Mouse (Mus musculus): ENCODE measurements around the gene Tulp4.
"Not testable (repeated sequence)": the region's sequence is repeated elsewhere in the genome, so short reads cannot be mapped to it uniquely, and the experiment has no call there.

The Tulp4 gene

DNA sequence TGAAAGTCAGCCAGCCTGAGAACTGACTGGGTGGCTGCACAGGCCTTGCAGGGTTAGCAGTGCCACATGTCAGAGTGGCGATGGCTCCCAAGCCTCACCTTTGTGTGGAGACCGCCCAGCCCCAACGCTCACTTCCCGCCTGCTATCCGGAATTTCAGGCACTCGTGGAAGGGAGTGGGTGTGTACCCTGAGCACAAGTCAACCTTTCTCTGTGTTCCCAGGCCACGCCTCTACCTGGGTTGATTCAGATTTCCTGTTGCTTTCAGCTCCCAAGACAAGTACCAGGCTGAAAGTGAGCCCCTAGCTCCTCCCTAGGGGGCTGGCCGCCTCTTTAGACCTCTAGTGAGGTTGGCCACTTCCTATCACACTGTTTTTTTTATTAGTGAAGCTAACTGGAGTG is 173.0 kb downstream of the Tulp4 start:
- DNase-seq (ENCODE audit: low read depth, low spot score) = not testable (repeated sequence)

DNA sequence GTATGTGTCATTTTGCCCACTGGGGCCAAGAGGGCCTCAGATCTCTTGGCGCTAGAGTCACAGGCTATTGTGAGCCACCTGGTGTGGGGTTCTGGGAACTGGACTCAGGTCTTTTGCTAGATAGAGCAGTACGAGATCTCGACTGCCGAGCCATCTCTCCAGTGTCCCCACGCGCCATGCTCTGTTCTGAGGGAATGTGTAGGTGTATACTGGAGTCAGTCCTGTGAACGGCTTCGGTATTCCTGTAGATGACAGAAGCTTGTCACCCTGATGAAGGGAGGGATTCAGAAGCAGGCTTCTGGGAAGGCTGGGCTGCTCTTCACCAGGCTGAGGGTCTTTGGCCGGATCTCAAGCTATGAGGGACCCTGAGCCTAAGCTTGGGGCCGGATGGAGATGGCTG is 173.5 kb downstream of the Tulp4 start:
- not testable (repeated sequence) for DNase-seq (ENCODE audit: low read depth, low spot score)

DNA sequence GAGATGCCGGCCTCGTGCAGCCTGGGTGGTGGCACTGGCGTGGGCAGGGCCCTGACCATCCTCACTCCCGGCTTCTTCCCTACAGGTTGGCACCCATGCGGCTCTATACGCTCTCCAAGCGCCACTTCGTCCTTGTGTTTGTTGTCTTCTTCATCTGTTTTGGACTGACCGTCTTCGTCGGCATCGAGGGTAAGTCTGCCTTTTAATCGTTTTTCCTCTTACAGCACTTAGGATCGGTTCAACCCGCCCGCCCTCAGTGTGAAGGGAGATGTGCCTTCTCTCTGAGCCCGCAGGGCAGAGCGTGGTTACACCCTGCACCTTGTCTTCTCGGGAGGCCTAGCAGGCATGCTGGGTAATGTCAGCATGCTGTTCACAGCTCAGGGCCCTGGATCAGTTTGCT is 174.3 kb downstream of the Tulp4 start:
- not testable (repeated sequence) for DNase-seq (ENCODE audit: low read depth, low spot score)

DNA sequence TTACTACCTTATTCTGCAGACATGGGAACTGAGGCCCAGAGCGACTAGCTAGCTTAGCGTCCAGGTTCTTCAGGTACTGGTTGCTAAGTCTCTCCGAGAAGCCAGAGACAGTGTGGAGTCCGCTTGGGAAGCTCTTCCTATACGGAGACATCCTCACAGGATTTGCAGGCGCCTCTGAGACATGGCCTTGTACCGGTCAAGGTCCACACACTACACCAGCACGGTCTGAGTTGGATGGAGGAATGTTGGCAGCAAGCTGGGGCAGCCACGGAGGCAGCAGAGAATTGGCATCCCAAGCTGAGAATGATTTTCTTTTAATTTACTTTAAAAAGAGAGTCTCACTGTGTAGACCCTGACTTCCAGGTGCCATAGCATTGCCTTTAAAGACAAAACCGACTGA is 176.9 kb downstream of the Tulp4 start:
- not testable (repeated sequence) for DNase-seq (ENCODE audit: low read depth, low spot score)

DNA sequence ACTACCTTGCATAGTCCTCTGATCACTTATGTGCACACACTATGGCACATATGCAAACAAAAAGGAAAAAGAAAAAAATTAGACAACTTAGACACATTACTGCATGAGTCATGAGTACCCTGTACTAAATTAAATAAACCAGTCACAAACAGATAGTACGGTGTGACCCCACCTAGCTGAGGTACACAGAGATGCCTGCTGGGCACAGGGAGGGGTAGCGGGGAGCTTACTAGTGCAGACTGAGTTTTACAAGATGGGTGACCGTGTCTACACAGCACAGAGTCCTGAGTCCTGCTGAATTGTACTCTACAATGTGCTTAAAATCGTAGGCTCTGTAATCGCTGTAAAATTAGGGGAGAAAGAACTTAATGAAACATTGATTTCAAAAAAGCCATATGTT is 179.9 kb downstream of the Tulp4 start:
- DNase-seq (ENCODE audit: low read depth, low spot score) = not testable (repeated sequence)

DNA sequence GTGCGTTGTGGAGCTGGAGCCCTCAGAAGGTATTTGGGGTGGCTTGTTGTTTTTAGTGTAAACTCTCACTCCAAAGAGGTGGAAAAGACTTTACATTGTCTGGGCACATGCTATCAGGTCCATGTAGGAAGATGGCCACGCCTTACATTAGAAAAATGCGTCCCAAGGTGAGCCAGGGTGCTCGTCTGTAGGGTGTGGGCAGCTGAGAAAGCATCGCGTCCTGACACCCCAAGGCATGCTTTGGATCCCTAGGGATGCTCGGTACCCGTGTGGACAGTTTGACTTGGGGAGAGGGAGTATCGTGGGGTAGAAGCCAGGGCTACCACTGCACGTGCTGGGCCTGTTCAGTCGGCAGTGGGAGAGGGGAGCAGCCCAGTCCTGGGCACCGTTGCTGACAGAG is 182.8 kb downstream of the Tulp4 start:
- not testable (repeated sequence) for DNase-seq (ENCODE audit: low read depth, low spot score)

DNA sequence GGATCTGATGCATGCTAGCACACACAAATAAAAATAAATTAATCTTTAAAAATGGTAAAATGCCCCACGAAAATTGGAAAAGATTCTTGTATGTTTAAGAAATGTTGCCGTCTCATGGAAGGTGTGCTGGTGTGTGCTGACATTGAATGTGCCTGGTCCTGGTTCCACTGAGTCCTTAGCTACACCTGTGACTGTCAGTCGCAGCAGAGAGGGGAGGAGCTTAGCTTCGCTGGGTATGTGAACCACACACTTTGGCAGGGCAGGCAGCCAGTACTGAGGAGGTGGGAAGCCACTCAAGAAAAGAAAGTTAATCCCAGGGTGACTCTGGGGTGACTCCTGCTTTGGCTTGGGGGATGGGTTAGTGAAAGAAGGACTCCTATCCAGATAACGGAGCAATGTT is 187.6 kb downstream of the Tulp4 start:
- DNase-seq (ENCODE audit: low read depth, low spot score) = not testable (repeated sequence)

DNA sequence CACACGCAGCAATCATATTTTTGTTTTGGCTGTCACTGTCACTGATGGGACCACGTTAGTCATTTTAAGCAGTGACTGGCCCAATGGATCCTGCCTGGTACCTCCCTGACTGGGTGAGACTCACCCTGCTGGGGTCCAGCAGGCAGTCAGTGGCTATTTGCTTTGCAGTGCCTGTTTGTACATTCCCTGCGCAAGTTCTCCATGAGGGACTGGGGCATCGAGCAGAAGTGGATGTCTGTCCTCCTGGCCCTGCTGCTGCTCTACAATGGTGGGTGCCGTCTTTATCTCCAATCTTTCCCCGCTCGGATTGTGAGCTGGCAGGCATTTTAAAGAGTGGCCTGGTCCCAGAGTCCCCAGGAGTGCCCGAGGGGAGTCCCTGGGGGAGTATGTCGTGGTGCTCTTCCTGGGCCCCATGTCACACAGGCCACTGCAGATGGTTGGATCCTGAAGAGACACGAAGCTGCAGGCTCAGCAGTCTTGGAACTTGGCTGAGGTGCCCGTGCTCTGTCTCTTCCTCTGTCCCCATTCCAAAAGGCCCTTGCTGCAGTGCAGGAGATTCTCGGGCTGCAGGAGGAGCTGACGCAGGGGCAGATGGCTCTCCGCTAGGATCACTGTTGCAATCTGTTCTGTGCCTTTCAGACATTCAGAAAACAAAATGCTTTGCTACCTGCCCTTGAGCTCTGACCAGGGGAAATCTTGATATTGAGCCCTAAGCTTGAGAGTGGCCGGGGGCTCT is 191.0 kb downstream of the Tulp4 start:
- not testable (repeated sequence) for DNase-seq (ENCODE audit: low read depth, low spot score)

DNA sequence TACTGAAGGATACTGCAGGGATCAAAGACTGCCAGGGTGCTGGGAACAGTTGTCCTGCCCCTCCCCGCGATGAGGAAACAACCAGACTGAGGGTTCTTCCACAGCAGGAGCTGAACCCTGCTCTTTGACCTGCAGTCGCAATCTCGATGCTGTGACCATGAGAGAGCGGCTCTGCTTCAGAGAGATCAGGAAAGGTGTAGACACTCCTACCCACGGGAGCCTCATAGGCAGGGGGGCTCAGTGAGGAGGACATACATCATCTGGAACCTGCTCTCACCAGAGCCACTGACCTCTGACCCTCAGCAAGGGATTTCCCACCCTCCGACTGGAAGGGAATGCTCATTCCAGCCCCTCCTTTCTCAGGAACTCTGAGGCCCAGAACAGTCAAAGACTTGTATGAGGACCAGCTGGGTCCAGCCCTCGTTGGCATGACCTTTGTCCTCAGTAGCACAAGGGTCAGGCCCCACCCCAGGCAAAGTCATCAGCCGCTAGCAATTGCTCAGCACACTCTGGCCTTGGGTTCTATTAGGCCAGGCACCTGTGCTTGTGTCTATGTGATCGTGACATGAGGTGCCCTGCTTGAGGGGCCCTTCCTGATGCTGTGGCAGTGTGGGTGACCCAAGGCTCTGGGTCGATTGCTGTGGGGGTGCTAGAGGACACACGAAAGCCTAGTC is 194.1 kb downstream of the Tulp4 start:
- DNase-seq (ENCODE audit: low read depth, low spot score) = not testable (repeated sequence)
